Mouse (Mus musculus) cortical plate, adult 2 months (tissue): Measurements from ENCODE around the gene Stip1.

Experiments used
- CTCF ChIP-seq: fragments of 200-500 bp; IDR thresholded peaks from 2 replicates; pipeline ENCODE4 v1.5.1; 2011; ENCODE audit warnings: mild to moderate bottlenecking, control low read depth, low read length; ENCODE audit not compliant: insufficient read depth; ENCODE audit errors: extremely low read depth
- POLR2A ChIP-seq: fragments of 200-500 bp; IDR thresholded peaks from 2 replicates; pipeline ENCODE4 v1.6.1; 2011; ENCODE audit warnings: mild to moderate bottlenecking, low read length, control low read depth; ENCODE audit not compliant: insufficient read depth; ENCODE audit errors: extremely low read depth

DNA sequence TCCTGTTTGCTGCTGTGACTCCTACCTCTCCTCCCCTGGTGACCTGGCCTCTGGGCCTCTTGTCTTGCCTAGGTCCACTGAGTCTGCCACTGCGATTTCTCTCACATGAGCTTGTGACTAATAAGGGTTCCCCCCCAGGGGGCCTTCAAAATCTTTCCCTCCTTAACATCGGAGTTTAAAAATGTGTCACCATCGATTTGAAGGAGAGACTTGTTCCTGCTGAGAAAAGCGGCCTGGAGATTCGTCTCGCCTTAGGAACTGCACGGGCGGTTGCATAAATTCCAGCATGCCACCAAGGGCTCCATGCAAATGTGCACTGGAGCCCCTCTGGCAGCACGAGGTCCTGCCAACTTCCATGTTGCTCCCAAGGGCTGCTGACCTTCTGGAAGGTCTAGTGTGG lies 37.9 kb upstream of the Stip1 start:
- TF ChIP-seq POLR2A = no peak
- TF ChIP-seq CTCF = no peak
